Mouse (Mus musculus): Measurements from ENCODE around the gene Magi1.

DNA sequence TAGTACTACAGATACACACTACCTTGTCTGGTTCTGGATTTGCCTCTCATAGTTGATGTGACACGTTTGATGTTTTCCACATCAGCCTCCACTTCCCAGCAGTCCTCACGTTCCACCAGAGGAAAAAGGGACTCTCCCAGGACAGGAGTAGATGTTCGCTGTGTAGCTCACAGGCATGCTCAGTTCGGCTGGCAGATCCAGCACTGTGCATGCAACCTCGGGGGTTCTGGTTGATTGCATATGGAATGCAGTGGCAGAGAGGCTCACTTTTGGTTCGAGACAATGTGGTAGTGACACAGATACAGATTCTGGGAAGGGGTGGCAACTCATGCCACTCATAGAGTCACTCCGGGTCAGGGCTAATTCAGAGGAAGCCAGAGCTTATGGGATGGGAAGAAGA, 28.6 kb upstream of the Magi1 start:
- TF ChIP-seq POLR2A (IDR thresholded peaks at IDR 0.05; ENCODE audit: insufficient read depth, low read depth, low read length), result no peak
- TF ChIP-seq CTCF (IDR thresholded peaks at IDR 0.05; ENCODE audit: insufficient read depth, low read depth, low read length), result no peak

All from olfactory bulb, adult 2 months (tissue).